Comparison of ENCODE assay signal across 1 mouse cellular context in the genomic region with DNA sequence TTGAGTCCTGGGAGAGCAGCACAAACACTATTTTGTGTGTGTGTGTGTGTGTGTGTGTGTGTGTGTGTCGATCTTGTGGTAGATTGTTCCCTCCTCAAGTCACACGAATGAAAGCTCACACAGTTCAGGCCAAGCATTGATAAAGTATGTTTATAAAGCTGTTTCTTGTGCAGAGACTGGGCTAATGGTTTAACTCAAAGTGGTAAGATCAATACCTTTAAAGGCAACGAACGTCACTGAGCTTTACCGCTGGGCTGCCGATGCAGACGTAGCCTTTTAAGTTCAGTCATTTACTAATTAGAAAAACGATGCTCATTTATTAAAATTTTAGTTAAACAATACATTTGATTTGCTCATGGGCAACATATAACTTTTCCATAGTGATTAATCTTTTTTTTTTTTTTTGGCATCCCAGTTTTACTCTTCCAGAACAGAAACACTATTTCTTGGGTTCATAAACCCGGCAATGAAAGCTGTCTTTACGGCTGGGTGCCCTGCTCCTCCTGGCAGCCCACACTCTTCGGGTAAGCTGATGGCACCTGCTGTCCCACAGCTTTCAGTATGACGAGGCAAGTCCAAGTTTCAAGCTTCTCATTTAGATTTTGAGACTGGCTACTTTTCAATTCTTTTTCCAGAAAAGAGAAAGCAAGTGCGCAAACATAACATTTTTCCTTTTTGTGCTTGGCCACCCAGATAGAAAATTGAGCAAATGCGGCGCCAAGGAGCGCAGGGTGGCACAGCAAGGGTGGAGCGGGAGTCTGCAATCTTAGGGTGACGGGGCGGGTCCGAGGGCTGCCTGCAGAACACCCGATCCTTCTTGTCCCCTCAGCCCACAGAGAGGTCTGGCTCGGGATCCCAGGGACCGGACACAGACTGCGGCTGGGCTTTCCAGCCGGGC.
TF ChIP-seq lines count a peak whose summit lies in the region.

No protein-coding gene starts in this region.

TF ChIP-seq in CH12.LX, 34 proteins besides CTCF, POLR2A, EP300 and RAD21 (continued from another document):
- TF ChIP-seq POLR2AphosphoS2 (IDR thresholded peaks at IDR 0.05; ENCODE audit: low read depth, low read length) (no peak), JUN (IDR thresholded peaks at IDR 0.05; ENCODE audit: insufficient read depth, low read depth, low read length) (peak; percentile 49; the same call in 1 of the 2 replicates), UBTF (IDR thresholded peaks at IDR 0.05; ENCODE audit: low read depth, low read length) (no peak), MAZ (IDR thresholded peaks at IDR 0.05; ENCODE audit: low read depth, low read length) (peak; percentile 30; the same call in 1 of the 2 replicates)
